Mouse (Mus musculus): ENCODE results near the gene Rtca.

Gene Rtca

GRCm38 (mm10) chr3:116507772-116508351 is at the start of gene Rtca:
Gene Rtca, minus strand, starts transcription at chr3:116508208.
- in situ Hi-C loops (cut with MboI; ENCODE audit: low sequenced_read_pairs), result no loop called here

- in situ Hi-C loops (cut with MboI; ENCODE audit: low sequenced_read_pairs), result no loop called here
These were observed 43.4 kb upstream of the Rtca start for GRCm38 (mm10) chr3:116551362-116551761.

- in situ Hi-C loops (cut with MboI; ENCODE audit: low sequenced_read_pairs), result no loop called here
These were observed 39.4 kb upstream of the Rtca start for GRCm38 (mm10) chr3:116547430-116547829.

GRCm38 (mm10) chr3:116542532-116542931 is 34.5 kb upstream of the Rtca start:
- in situ Hi-C loops (cut with MboI; ENCODE audit: low sequenced_read_pairs), result no loop called here

GRCm38 (mm10) chr3:116542070-116542469 is 34.1 kb upstream of the Rtca start:
- in situ Hi-C loops (cut with MboI; ENCODE audit: low sequenced_read_pairs), result no loop called here

GRCm38 (mm10) chr3:116537200-116537573 is 29.2 kb upstream of the Rtca start:
- in situ Hi-C loops (cut with MboI; ENCODE audit: low sequenced_read_pairs), result no loop called here

- in situ Hi-C loops (cut with MboI; ENCODE audit: low sequenced_read_pairs), result no loop called here
These were observed 28.6 kb upstream of the Rtca start for GRCm38 (mm10) chr3:116536428-116537199.

- in situ Hi-C loops (cut with MboI; ENCODE audit: low sequenced_read_pairs), result no loop called here
These were observed 22.8 kb upstream of the Rtca start for GRCm38 (mm10) chr3:116530826-116531225.

- in situ Hi-C loops (cut with MboI; ENCODE audit: low sequenced_read_pairs), result no loop called here
These were observed 21.7 kb upstream of the Rtca start for GRCm38 (mm10) chr3:116529741-116530140.

- in situ Hi-C loops (cut with MboI; ENCODE audit: low sequenced_read_pairs), result no loop called here
These were observed 12.2 kb upstream of the Rtca start for GRCm38 (mm10) chr3:116520141-116520761.

- in situ Hi-C loops (cut with MboI; ENCODE audit: low sequenced_read_pairs), result no loop called here
These were observed 5.1 kb upstream of the Rtca start, which contains the start of gene Dbt for GRCm38 (mm10) chr3:116512904-116513716. Gene Dbt, plus strand, starts transcription at chr3:116513070.

- in situ Hi-C loops (cut with MboI; ENCODE audit: low sequenced_read_pairs), result no loop called here
These were observed 4.3 kb upstream of the Rtca start for GRCm38 (mm10) chr3:116512151-116512903.

- in situ Hi-C loops (cut with MboI; ENCODE audit: low sequenced_read_pairs), result loop anchor here (10.0 kb wide), 1 partner anchor 171 kb away; no protein-coding TSS in a partner anchor
These were observed 12.3 kb downstream of the Rtca start for GRCm38 (mm10) chr3:116495671-116496070.

- in situ Hi-C loops (cut with MboI; ENCODE audit: low sequenced_read_pairs), result loop anchor here (10.0 kb wide), 1 partner anchor 169 kb away; no protein-coding TSS in a partner anchor
These were observed 14.3 kb downstream of the Rtca start for GRCm38 (mm10) chr3:116493658-116494057.

GRCm38 (mm10) chr3:116491923-116492454 is 16.0 kb downstream of the Rtca start:
- in situ Hi-C loops (cut with MboI; ENCODE audit: low sequenced_read_pairs), result loop anchor here (10.0 kb wide), 1 partner anchor 167 kb away; no protein-coding TSS in a partner anchor

GRCm38 (mm10) chr3:116490920-116491319 is 17.1 kb downstream of the Rtca start:
- in situ Hi-C loops (cut with MboI; ENCODE audit: low sequenced_read_pairs), result loop anchor here (10.0 kb wide), 1 partner anchor 166 kb away; no protein-coding TSS in a partner anchor

- in situ Hi-C loops (cut with MboI; ENCODE audit: low sequenced_read_pairs), result no loop called here
These were observed 24.7 kb downstream of the Rtca start for GRCm38 (mm10) chr3:116483271-116483670.

GRCm38 (mm10) chr3:116482724-116483123 is 25.3 kb downstream of the Rtca start:
- in situ Hi-C loops (cut with MboI; ENCODE audit: low sequenced_read_pairs), result no loop called here

- in situ Hi-C loops (cut with MboI; ENCODE audit: low sequenced_read_pairs), result no loop called here
These were observed 27.1 kb downstream of the Rtca start for GRCm38 (mm10) chr3:116480937-116481336.

- in situ Hi-C loops (cut with MboI; ENCODE audit: low sequenced_read_pairs), result no loop called here
These were observed 27.9 kb downstream of the Rtca start for GRCm38 (mm10) chr3:116480119-116480518.

Measured in CH12F3 (cell line).